8 mouse cellular contexts compared by ENCODE assay signal in the genomic region with DNA sequence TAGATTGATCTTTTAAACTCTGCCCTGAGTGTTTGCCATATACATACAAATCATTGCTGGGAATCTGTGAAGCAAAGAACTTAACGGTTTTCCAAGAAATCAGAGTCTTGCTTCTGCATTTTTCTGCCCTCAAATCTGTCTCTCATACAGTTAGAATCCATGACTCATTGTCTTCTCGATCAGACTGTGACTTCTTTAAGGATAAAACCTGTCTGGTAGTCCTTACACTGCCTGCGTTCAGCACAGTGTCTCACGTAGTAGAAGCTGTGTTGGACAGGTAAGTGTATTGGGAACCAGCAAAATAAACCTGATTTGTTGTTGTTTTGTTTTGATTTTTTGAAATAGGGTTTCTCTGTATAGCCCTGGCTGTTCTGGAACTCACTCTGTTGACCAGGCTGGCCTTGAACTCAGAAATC. TPM values are rescaled to one million over a fixed set of nuclear protein-coding genes. Genes with fewer than 3 reads are reported as not detected.
A peak's percentile ranks its signal among the peaks of the same experiment; 100 is the strongest.
DNase-seq lines count a peak whose midpoint lies in the region; ATAC-seq and TF ChIP-seq lines count a peak whose summit lies in the region.

No protein-coding gene starts in this region.

- no peak for DNase-seq in kidney, adult 2 months
- no peak for DNase-seq in kidney, postnatal 4 days
- DNase-seq in MN1 (ENCODE audit: low spot score) = peak; percentile 7
- no peak for DNase-seq in liver, postnatal 0 days
- no peak for DNase-seq in frontal cortex, postnatal 14 days (ENCODE audit: low spot score in 2 of 2)
- no peak for DNase-seq in adrenal gland, postnatal 25 days
- DNase-seq in cerebellum, adult 8-10 months = no peak

- no peak for TF ChIP-seq EP300 in liver, postnatal 0 days (IDR thresholded peaks at IDR 0.05; ENCODE audit: low read depth)

- ATAC-seq in granulocyte monocyte progenitor cell, adult 5-6 weeks (replicated peaks; ENCODE audit: poor library complexity, severe bottlenecking) = 0 out of 2 replicates have a peak, but pooled peaks have one; percentile 14
- ATAC-seq in liver, postnatal 0 days = no peak

- H3K4me2 ChIP-seq in liver, postnatal 0 days (ENCODE audit: low read depth, low read length) = peak overlapping the region; percentile 81

- no peaks in the 10 kb centered on the region for H3K27me3 ChIP-seq in kidney, adult 2 months (replicated peaks; ENCODE audit: control insufficient read depth, insufficient read depth, low read length)
- no peaks in the 10 kb centered on the region for H3K27me3 ChIP-seq in liver, postnatal 0 days (ENCODE audit: insufficient read depth, low read length)

- 37% methylated on average over 4 of the region's 4 CpGs for WGBS in kidney, adult 2 months
- 40% methylated on average over 4 of the region's 4 CpGs for WGBS in liver, postnatal 0 days (ENCODE audit: insufficient replicate concordance)

- H3K4me1 ChIP-seq in kidney, adult 2 months (ENCODE audit: control insufficient read depth, insufficient read depth, low read length) = peaks cover 12% of the 10 kb centered on the region
- H3K4me1 ChIP-seq in liver, postnatal 0 days (ENCODE audit: insufficient read depth) = peaks cover 12% of the 10 kb centered on the region

- no peaks in the 10 kb centered on the region for H3K36me3 ChIP-seq in kidney, adult 2 months (ENCODE audit: control insufficient read depth, insufficient read depth, low read length)
- no peaks in the 10 kb centered on the region; the same call in 1 of the 2 replicates for H3K36me3 ChIP-seq in liver, postnatal 0 days (replicated peaks; ENCODE audit: insufficient read depth, low read length)

- H3K9me3 ChIP-seq in liver, postnatal 0 days (ENCODE audit: low read length) = no peaks in the 10 kb centered on the region

- TF ChIP-seq CTCF in kidney, adult 2 months (conservative IDR thresholded peaks at IDR 0.05; ENCODE audit: insufficient read depth, insufficient read length, low read depth, low read length) = no peak
- no peak for TF ChIP-seq CTCF in liver, postnatal 0 days (IDR thresholded peaks at IDR 0.05; ENCODE audit: low read depth)

- H3K4me3 ChIP-seq in kidney, adult 2 months (ENCODE audit: insufficient read depth, low read depth, low read length) = peak overlapping the region; percentile 99; the same call in 1 of the 2 replicates
- peak overlapping the region; percentile 90 for H3K4me3 ChIP-seq in liver, postnatal 0 days (ENCODE audit: low read depth, low read length)

- no peak for TF ChIP-seq POLR2A in kidney, adult 2 months (IDR thresholded peaks at IDR 0.05; ENCODE audit: low read depth, low read length)

- H3K27ac ChIP-seq in kidney, adult 2 months (ENCODE audit: insufficient read depth, low read depth, low read length) = no peak overlapping the region
- H3K27ac ChIP-seq in liver, postnatal 0 days (ENCODE audit: low read depth) = peak overlapping the region; percentile 83

- H3K9ac ChIP-seq in liver, postnatal 0 days (replicated peaks) = peak overlapping the region; percentile 79

RNA-seq across cellular contexts. Expression of a gene that starts 0.6 kb away (rescaled TPM):
- 3.4 and 4.4 TPM in 2 replicates for polyA plus RNA-seq in kidney, adult 2 months (2012; rRNA removed)
- 28.7 and 30.9 TPM in 2 replicates for total RNA-seq in granulocyte monocyte progenitor cell, adult 5-6 weeks (2014; fragmentation: Nextera tagmentation)
- total RNA-seq in granulocyte monocyte progenitor cell, adult 5-6 weeks (2017) = 41.6 and 44.1 TPM in 2 replicates
- polyA plus RNA-seq in liver, postnatal 0 days (2015; fragmentation: Nextera tagmentation; extraction: Ambion mirVana) = 6.1 and 9.3 TPM in 2 replicates
- total RNA-seq in adrenal gland, postnatal 25 days (2021) = 32.4 and 33.2 TPM in 2 replicates

RNA-seq across cellular contexts. Expression of a gene that starts 50.9 kb away (rescaled TPM):
- polyA plus RNA-seq in kidney, adult 2 months (2012; rRNA removed) = 0.09 and 0.18 TPM in 2 replicates
- total RNA-seq in granulocyte monocyte progenitor cell, adult 5-6 weeks (2014; fragmentation: Nextera tagmentation) = 0.77 and 3.2 TPM in 2 replicates
- not detected in 2 replicates for total RNA-seq in granulocyte monocyte progenitor cell, adult 5-6 weeks (2017)
- polyA plus RNA-seq in liver, postnatal 0 days (2015; fragmentation: Nextera tagmentation; extraction: Ambion mirVana) = not detected in 2 replicates
- not detected in 2 replicates for total RNA-seq in adrenal gland, postnatal 25 days (2021)
